Mouse (Mus musculus) midbrain, embryonic 15.5 days (tissue): ENCODE data around the gene Gm13103. TPM values are rescaled to one million over a fixed set of nuclear protein-coding genes. Genes with fewer than 3 reads are reported as not detected.
"Not testable (repeated sequence)": the region's sequence is repeated elsewhere in the genome, so short reads cannot be mapped to it uniquely, and the experiment has no call there.

Experiments used
- ATAC-seq: fragments of 200-750 bp; cut with Nextera tagmentation; replicated peaks from 2 replicates; pipeline ENCODE4 v1.8.0; 2017; ENCODE audit warnings: moderate TSS enrichment
- H3K27ac ChIP-seq: fragments of 300-500 bp; sonication (generic); 2 replicates; pipeline ENCODE4 v1.5.1; 2015; ENCODE audit warnings: mild to moderate bottlenecking, inconsistent platforms
- H3K27me3 ChIP-seq: fragments of 300-500 bp; sonication (generic); replicated peaks from 2 replicates; pipeline ENCODE4 v1.6.1; 2015; ENCODE audit warnings: inconsistent platforms
- H3K36me3 ChIP-seq: fragments of 300-500 bp; sonication (generic); replicated peaks from 2 replicates; pipeline ENCODE4 v1.6.1; 2015; ENCODE audit warnings: inconsistent platforms
- H3K4me1 ChIP-seq: fragments of 300-500 bp; sonication (generic); 2 replicates; pipeline ENCODE4 v1.6.1; 2015; ENCODE audit warnings: inconsistent platforms
- H3K4me2 ChIP-seq: fragments of 300-500 bp; sonication (generic); 2 replicates; pipeline ENCODE4 v1.6.1; 2015; ENCODE audit warnings: inconsistent platforms, mild to moderate bottlenecking, moderate library complexity
- H3K4me3 ChIP-seq: fragments of 300-500 bp; sonication (generic); 2 replicates; pipeline ENCODE4 v1.5.1; 2015; ENCODE audit warnings: mild to moderate bottlenecking, inconsistent platforms
- H3K9ac ChIP-seq: fragments of 300-500 bp; sonication (generic); 2 replicates; pipeline ENCODE4 v1.6.1; 2015; ENCODE audit warnings: mild to moderate bottlenecking, inconsistent platforms
- H3K9me3 ChIP-seq: fragments of 300-500 bp; sonication (generic); 2 replicates; pipeline ENCODE4 v1.6.1; 2016; ENCODE audit warnings: inconsistent platforms
- WGBS: fragments of 180-500 bp; shearing (Covaris S2); methylation state at CpG from one replicate; pipeline ENCODE4 v1.1.7; 2015; ENCODE audit warnings: mixed read lengths; 5-methylcytosine and 5-hydroxymethylcytosine counted together
- polyA plus RNA-seq: library from polyadenylated mRNA; unstranded; fragments of >200 nt; fragmentation: Nextera tagmentation; extraction: Ambion mirVana; gene quantifications from 2 replicates; pipeline ENCODE4 v1.2.1, GENCODE M21; 2015

Gene Gm13103
- polyA plus RNA-seq: not detected in 2 replicates

DNA sequence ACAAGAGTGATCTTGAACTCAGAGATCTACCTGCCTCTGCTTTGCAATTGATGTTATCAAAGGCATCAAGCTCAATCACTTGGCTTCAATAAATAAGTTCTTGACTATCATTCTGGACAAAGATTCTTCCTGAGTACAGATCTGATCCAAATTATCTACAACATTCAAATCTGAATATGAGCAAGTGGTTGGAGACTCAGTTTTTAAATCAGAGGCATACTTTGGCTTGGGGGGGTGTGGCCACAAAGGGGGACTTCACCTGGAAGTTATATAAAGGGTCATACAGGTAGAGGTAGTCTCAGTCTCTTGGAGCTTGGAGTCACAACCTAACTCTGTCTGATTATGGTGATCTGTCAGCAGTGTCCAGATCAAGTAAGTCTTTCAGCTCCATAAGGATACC lies at the start of gene Gm13103:
TSS of gene Gm13103 (plus strand) at position 301 of the 400 bp plus-strand sequence.
- not testable (repeated sequence) for H3K9ac ChIP-seq, H3K4me3 ChIP-seq, H3K4me1 ChIP-seq, H3K4me2 ChIP-seq, H3K27me3 ChIP-seq, H3K27ac ChIP-seq, ATAC-seq, H3K36me3 ChIP-seq
- H3K9me3 ChIP-seq: peaks cover 17% of the 10 kb centered on the region

DNA sequence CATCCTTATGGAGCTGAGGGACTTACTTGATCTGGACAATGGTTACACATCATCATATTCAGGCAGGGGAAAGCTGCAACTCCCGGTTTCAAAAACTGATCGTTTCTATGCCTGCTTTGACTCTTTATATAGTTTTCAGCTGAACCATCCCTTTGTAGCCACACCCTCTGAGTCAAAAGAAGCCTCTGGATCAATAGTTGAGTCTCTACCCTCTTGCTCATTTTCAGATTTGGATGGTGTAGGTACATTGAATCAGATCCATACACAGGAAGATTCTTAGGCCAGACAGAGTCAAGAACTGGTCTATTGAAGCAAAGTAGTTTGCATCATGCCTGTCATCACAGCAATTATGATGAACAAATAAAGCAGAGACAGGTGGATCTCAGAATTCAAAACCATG lies 30.3 kb upstream of the Gm13103 start, which contains the start of gene Gm13084:
TSS of gene Gm13084 (minus strand) at position 101 of the 400 bp plus-strand sequence.
- no peak for ATAC-seq
- no peak within 1 kb of the TSS for H3K4me2 ChIP-seq
- no peak within 1 kb of the TSS for H3K27ac ChIP-seq
- peaks cover 9% of the 10 kb centered on the region; the same call in 1 of the 2 replicates for H3K9me3 ChIP-seq
- no peaks in the 10 kb centered on the region for H3K27me3 ChIP-seq
- 83% methylated on average over 2 of the region's 2 CpGs for WGBS
- no peaks in the 10 kb centered on the region for H3K36me3 ChIP-seq
- no peak within 1 kb of the TSS for H3K4me3 ChIP-seq
- no peaks in the 10 kb centered on the region for H3K4me1 ChIP-seq
- no peak within 1 kb of the TSS for H3K9ac ChIP-seq

GRCm38 (mm10) chr4:143882371-143882770 lies 36.1 kb downstream of the Gm13103 start:
- not testable (repeated sequence) for H3K4me1 ChIP-seq, H3K9ac ChIP-seq, H3K4me3 ChIP-seq, H3K36me3 ChIP-seq, H3K27me3 ChIP-seq, H3K4me2 ChIP-seq, ATAC-seq, H3K27ac ChIP-seq
- peaks cover 23% of the 10 kb centered on the region; the same call in 1 of the 2 replicates for H3K9me3 ChIP-seq
- 74% methylated on average over 1 of the region's 1 CpGs for WGBS

DNA sequence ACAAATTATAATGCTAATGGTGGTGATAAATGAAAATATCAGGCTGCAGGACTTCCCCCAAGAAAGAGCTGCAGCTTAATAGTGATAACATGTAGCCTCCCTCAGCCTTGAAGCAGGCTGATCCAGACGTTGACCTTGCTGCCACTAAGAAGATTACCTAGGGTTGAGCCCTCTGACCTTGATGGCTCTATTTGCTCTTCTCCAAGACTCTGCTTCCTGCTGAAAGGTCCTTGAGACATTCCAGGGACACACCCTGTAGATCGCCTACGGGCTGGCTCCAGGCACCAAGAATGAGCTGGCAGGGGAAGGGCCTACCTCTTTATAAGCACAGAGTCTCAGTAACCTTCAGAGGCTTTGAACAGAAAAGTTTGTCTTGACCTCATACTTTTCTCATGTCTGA lies 48.1 kb downstream of the Gm13103 start:
- not testable (repeated sequence) for H3K4me2 ChIP-seq, H3K4me1 ChIP-seq, H3K4me3 ChIP-seq, H3K9me3 ChIP-seq, H3K36me3 ChIP-seq, H3K9ac ChIP-seq, ATAC-seq, H3K27me3 ChIP-seq, H3K27ac ChIP-seq
- WGBS: 86% methylated on average over 3 of the region's 3 CpGs

DNA sequence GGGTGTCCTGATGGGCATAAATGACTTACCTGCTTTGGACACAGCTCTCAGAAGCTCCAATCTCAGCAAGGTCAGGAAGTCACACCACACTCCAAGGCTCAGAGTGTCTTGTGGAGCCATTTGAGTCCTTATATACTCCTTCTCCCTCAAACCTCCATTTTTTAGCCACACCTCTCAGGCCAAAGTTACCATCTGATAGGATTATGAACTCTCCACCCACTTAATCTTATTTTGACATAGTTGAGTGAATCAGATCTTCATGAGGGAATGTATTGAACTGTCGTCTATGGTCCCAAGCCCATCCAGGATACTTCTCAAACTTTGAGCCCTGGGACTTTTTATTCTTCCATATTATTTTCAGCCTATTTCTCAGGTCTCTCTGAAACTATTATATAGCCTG lies 54.0 kb downstream of the Gm13103 start, which contains the start of gene Pramef6:
TSS of gene Pramef6 (minus strand) at position 101 of the 400 bp plus-strand sequence.
- H3K4me2 ChIP-seq, H3K4me3 ChIP-seq, ATAC-seq, H3K27me3 ChIP-seq, H3K36me3 ChIP-seq, H3K9me3 ChIP-seq, H3K27ac ChIP-seq, H3K9ac ChIP-seq, H3K4me1 ChIP-seq: not testable (repeated sequence)
- WGBS: 93% methylated on average over 1 of the region's 1 CpGs

Other genes with a start within 250 kb of the Gm13103 start
- not detected in 2 replicates for gene Gm13083, start 231.5 kb upstream of the Gm13103 start, polyA plus RNA-seq
- not detected in 2 replicates for gene Gm13088, start 189.3 kb upstream of the Gm13103 start, polyA plus RNA-seq
- gene Gm13089, start 143.8 kb upstream of the Gm13103 start, polyA plus RNA-seq: not detected in 2 replicates
- not detected in 2 replicates for gene Gm13078, start 127.0 kb upstream of the Gm13103 start, polyA plus RNA-seq
- gene Gm13023, start 57.1 kb upstream of the Gm13103 start, polyA plus RNA-seq: not detected in 2 replicates
- not detected in 2 replicates for gene Gm13084, start 30.4 kb upstream of the Gm13103 start, polyA plus RNA-seq
- not detected in 2 replicates for gene Pramef6, start 53.9 kb downstream of the Gm13103 start, polyA plus RNA-seq
- gene Pramef25, start 104.5 kb downstream of the Gm13103 start, polyA plus RNA-seq: not detected in 2 replicates
- not detected in 2 replicates for gene Gm13101, start 120.5 kb downstream of the Gm13103 start, polyA plus RNA-seq
- not detected in 2 replicates for gene Pramef17, start 147.9 kb downstream of the Gm13103 start, polyA plus RNA-seq
- not detected in 2 replicates for gene Pramel4, start 212.6 kb downstream of the Gm13103 start, polyA plus RNA-seq